Mouse (Mus musculus) lung, embryonic 14.5 days (tissue): ENCODE results near the gene Gm17359. TPM values are rescaled to one million over a fixed set of nuclear protein-coding genes. Genes with fewer than 3 reads are reported as not detected.

Experiments used
- ATAC-seq: fragments of 200-750 bp; cut with Nextera tagmentation; 2 replicates; pipeline ENCODE4 v1.8.0; 2017; ENCODE audit warnings: mild to moderate bottlenecking, moderate TSS enrichment, moderate library complexity; ENCODE audit not compliant: insufficient read depth
- DNase-seq: peaks from one replicate; pipeline ENCODE4 v3.0.0-alpha.2; 2015
- H3K27ac ChIP-seq: fragments of 300-500 bp; sonication (generic); 2 replicates; pipeline ENCODE4 v1.5.1; 2014; ENCODE audit warnings: low read depth, mild to moderate bottlenecking, moderate library complexity
- H3K27me3 ChIP-seq: fragments of 300-500 bp; sonication (generic); 2 replicates; pipeline ENCODE4 v1.6.1; 2014; ENCODE audit warnings: low read length, control low read depth; ENCODE audit not compliant: insufficient read depth
- H3K36me3 ChIP-seq: fragments of 300-500 bp; sonication (generic); 2 replicates; pipeline ENCODE4 v1.6.1; 2014; ENCODE audit warnings: control low read depth; ENCODE audit not compliant: insufficient read depth
- H3K4me1 ChIP-seq: fragments of 300-500 bp; sonication (generic); 2 replicates; pipeline ENCODE4 v1.6.1; 2014; ENCODE audit warnings: antibody characterized with exemption, control low read depth; ENCODE audit not compliant: insufficient read depth
- H3K4me2 ChIP-seq: fragments of 300-500 bp; sonication (generic); 2 replicates; pipeline ENCODE4 v1.6.1; 2014; ENCODE audit warnings: mild to moderate bottlenecking
- H3K4me3 ChIP-seq: fragments of 300-500 bp; sonication (generic); 2 replicates; pipeline ENCODE4 v1.5.1; 2014; ENCODE audit warnings: low read depth, low read length
- H3K9ac ChIP-seq: fragments of 300-500 bp; sonication (generic); 2 replicates; pipeline ENCODE4 v1.6.1; 2014
- H3K9me3 ChIP-seq: fragments of 300-500 bp; sonication (generic); 2 replicates; pipeline ENCODE4 v1.6.1; 2016; ENCODE audit warnings: low read depth, low read length, control low read depth
- CTCF ChIP-seq: IDR thresholded peaks from 2 replicates; pipeline ENCODE4 v1.5.1; 2016; ENCODE audit warnings: antibody characterized with exemption, low read depth
- WGBS: fragments of 180-500 bp; shearing (Covaris S2); extraction: QIAGEN DNeasy Blood & Tissue Kit; methylation state at CpG from one replicate; pipeline ENCODE4 v1.1.7; 2014; 5-methylcytosine and 5-hydroxymethylcytosine counted together
- polyA plus RNA-seq: library from polyadenylated mRNA; unstranded; fragments of >200 nt; fragmentation: Nextera tagmentation; extraction: Ambion mirVana; gene quantifications from 2 replicates; pipeline ENCODE4 v1.2.1, GENCODE M21; 2014

The Gm17359 gene
- polyA plus RNA-seq, 1 experiment from 2014 or later = not detected

DNA sequence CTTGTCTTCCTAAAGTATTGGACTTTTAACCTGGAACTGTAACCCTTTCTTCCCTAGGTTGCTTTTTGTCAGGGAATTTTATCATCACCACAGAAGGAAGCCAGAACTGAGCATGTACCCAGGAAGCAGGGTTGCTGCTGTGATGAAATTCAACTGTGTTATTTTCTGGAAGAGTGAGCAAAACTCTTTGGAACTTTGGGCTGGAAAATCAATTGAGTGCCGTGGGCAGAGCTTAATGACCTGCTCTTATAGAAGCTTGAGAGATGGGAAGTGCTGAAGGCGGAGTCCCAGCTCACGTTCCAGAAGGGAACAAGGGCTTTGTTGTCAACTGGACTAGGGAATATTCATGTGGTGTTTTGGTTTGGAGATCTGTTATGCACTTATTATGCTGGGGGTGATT, 37.5 kb downstream of the Gm17359 start:
- WGBS = 62% methylated on average over 3 of the region's 3 CpGs
- TF ChIP-seq CTCF = no peak
- no peak overlapping the region for H3K4me2 ChIP-seq

DNA sequence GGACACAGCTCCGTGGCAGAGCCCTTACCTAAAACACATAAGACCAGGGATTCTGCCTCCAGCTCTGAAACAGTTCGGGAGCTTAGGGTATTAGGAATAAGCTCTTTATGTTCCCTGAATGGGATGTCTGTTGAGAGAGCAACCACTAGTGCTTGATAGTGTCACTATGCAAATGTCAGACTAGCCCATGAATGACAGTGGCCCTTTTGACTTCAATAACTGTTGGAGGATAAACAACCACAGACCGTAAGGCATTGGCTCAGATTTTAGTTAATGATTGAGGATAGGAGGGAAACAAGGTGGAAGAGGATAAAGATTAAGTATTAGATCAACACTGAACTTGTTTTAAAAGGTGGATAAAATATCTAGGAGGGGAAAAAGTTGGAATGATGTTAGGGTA, 41.6 kb downstream of the Gm17359 start:
- Histone ChIP-seq H3K36me3 (no peaks in the 10 kb centered on the region), H3K4me2 (no peak overlapping the region), H3K9ac (no peak overlapping the region), H3K27ac (no peak overlapping the region), H3K4me3 (no peak overlapping the region), H3K4me1 (no peaks in the 10 kb centered on the region), H3K27me3 (no peaks in the 10 kb centered on the region), H3K9me3 (no peaks in the 10 kb centered on the region)
- TF ChIP-seq CTCF = no peak
- DNase-seq = no peak
- 37% methylated on average over 3 of the region's 3 CpGs for WGBS
- no peak for ATAC-seq

More for the DNA sequence above, 37.5 kb downstream of the Gm17359 start:
- DNase-seq (no peak), ATAC-seq (no peak)
- Histone ChIP-seq H3K9me3 (no peaks in the 10 kb centered on the region), H3K9ac (no peak overlapping the region), H3K4me3 (no peak overlapping the region), H3K36me3 (no peaks in the 10 kb centered on the region), H3K27me3 (no peaks in the 10 kb centered on the region), H3K27ac (no peak overlapping the region), H3K4me1 (peaks cover 5% of the 10 kb centered on the region; the same call in 1 of the 2 replicates)

- no peak overlapping the region for H3K4me3 ChIP-seq
- H3K36me3 ChIP-seq = no peaks in the 10 kb centered on the region
- no peak overlapping the region for H3K27ac ChIP-seq
- H3K4me1 ChIP-seq = no peaks in the 10 kb centered on the region
- ATAC-seq (no peak), DNase-seq (no peak)
- H3K9me3 ChIP-seq = no peaks in the 10 kb centered on the region
- H3K9ac ChIP-seq = no peak overlapping the region
- H3K4me2 ChIP-seq = no peak overlapping the region
- no peak for TF ChIP-seq CTCF
- WGBS = 64% methylated on average over 14 of the region's 14 CpGs
- H3K27me3 ChIP-seq = no peaks in the 10 kb centered on the region
Measured at GRCm38 (mm10) chr3:79379255-79379836, 42.9 kb downstream of the Gm17359 start.

DNA sequence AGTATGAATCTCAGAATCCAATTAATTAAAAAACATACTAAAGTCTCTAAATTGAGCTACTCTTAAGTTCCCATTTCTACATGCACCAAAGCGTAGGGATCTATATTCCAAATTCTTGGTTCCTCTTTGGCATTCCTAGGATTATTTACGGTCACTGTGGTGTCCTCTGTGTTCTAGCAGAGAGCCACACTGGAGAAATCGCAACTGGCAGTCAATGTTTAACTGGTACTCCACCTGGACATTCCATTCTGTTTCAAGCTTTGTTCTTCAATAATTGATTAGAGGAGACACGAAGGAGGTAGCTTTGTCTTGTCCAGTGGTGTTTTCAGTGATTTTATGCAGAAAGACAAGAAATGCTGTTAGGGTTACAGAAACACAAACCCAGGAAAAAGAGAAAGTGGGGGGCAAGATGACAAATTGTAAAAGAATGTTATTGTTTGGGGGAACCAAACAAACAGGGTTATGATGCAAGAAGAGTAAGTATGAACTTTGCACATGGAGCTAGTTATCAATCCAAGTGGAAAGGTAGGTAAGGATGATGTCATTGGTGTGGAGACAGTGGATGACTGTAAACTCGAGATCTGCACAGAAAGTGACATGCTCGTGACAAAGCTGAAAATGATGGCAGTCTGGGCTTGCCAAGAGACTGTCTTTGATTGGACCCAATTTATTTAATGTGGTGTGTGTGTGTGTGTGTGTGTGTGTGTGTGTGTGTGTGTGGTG, 43.6 kb downstream of the Gm17359 start:
- Histone ChIP-seq H3K27me3 (no peaks in the 10 kb centered on the region), H3K4me1 (no peaks in the 10 kb centered on the region), H3K36me3 (no peaks in the 10 kb centered on the region), H3K9me3 (no peaks in the 10 kb centered on the region), H3K27ac (no peak overlapping the region), H3K4me2 (no peak overlapping the region), H3K4me3 (no peak overlapping the region), H3K9ac (no peak overlapping the region)
- TF ChIP-seq CTCF = no peak
- 52% methylated on average over 6 of the region's 6 CpGs for WGBS
- DNase-seq = no peak
- ATAC-seq = no peak

DNA sequence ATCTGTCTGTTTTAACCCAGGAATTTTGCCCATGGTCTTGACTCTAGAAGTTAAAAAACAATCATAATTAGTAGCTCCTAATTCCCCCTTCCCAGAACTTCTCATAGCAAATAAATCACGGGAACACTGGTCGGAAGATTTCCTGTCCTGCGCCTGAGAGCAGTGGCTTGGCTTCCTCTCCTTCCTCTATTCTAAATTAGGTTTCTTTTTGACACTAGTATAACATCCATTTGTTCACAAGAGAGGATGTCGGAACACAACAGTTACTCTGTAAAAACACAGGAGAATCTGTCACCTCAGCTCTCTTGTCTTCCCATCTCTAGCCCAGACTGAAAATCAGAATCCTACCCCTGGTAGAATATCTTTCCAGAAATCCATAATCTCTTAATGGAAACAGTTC, 44.9 kb downstream of the Gm17359 start:
- no peak overlapping the region for H3K27ac ChIP-seq
- H3K27me3 ChIP-seq = no peaks in the 10 kb centered on the region
- no peak overlapping the region for H3K4me2 ChIP-seq
- ATAC-seq = no peak
- H3K36me3 ChIP-seq = no peaks in the 10 kb centered on the region
- no peaks in the 10 kb centered on the region for H3K4me1 ChIP-seq
- no peak overlapping the region for H3K4me3 ChIP-seq
- no peak overlapping the region for H3K9ac ChIP-seq
- no peaks in the 10 kb centered on the region for H3K9me3 ChIP-seq
- no peak for TF ChIP-seq CTCF
- WGBS = 45% methylated on average over 4 of the region's 4 CpGs
- peak; percentile 31 for DNase-seq

- H3K27me3 ChIP-seq = no peaks in the 10 kb centered on the region
- H3K36me3 ChIP-seq = no peaks in the 10 kb centered on the region
- H3K4me2 ChIP-seq = no peak overlapping the region
- WGBS = 26% methylated on average over 8 of the region's 8 CpGs
- no peaks in the 10 kb centered on the region for H3K4me1 ChIP-seq
- ATAC-seq (no peak), DNase-seq (no peak)
- H3K9ac ChIP-seq = no peak overlapping the region
- H3K27ac ChIP-seq = no peak overlapping the region
- no peak overlapping the region for H3K4me3 ChIP-seq
- TF ChIP-seq CTCF = no peak
- H3K9me3 ChIP-seq = no peaks in the 10 kb centered on the region
Measured at GRCm38 (mm10) chr3:79385434-79386029, 49.1 kb downstream of the Gm17359 start.

DNA sequence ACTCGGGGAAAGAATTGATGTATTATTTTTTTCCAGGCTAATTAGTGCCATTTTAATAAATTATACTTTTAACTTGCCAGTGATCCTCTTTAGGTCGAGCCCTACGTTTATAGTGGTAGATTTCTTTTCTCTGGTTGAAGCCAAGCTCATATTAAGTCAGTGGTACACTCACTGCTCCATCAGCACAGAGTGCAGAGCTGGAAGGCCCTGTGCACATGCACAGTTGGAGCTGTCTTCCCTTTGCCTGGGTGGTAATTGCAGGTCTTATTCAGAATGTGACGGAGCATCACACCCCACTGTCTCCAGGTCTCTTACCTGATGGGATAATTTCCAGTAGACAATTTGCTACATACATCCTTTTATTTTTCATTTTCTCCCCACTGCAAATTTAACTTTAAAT, 52.6 kb downstream of the Gm17359 start:
- 43% methylated on average over 4 of the region's 4 CpGs for WGBS
- ATAC-seq (no peak; the same call in 1 of the 2 replicates), DNase-seq (no peak)
- H3K9me3 ChIP-seq = peaks cover 6% of the 10 kb centered on the region; the same call in 1 of the 2 replicates
- no peak overlapping the region for H3K9ac ChIP-seq
- H3K36me3 ChIP-seq = no peaks in the 10 kb centered on the region
- no peak overlapping the region for H3K4me3 ChIP-seq
- TF ChIP-seq CTCF = no peak
- H3K4me2 ChIP-seq = no peak overlapping the region
- H3K4me1 ChIP-seq = no peaks in the 10 kb centered on the region
- no peaks in the 10 kb centered on the region for H3K27me3 ChIP-seq
- no peak overlapping the region for H3K27ac ChIP-seq
